In the genomic region with DNA sequence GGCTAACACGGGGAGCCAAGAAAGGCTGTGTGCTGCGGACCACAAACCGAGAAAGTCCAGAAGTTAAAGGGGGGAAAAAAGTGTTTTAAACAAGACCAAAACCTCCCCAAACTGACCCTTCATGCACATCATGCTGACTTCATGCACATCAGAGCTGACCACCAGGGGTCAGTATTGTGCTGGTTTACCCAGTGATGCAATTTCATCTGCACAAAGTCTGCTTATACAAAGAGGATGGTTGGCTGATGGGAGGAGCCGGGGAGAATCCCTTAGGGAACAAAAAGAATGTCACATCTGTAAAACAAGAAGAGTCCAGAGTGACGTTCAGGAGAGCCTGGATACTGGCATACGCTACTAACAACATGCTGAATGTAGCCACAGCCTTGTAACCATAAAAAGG, we compare ENCODE assay signal across 8 mouse cellular contexts. TPM values are rescaled to one million over a fixed set of nuclear protein-coding genes. Genes with fewer than 3 reads are reported as not detected.
A peak's percentile ranks its signal among the peaks of the same experiment; 100 is the strongest.
DNase-seq lines count a peak whose midpoint lies in the region; ATAC-seq and TF ChIP-seq lines count a peak whose summit lies in the region.

No protein-coding gene starts in this region.

- DNase-seq in heart, adult 11 months: peak; percentile 92
- DNase-seq in brain, adult 2 months (ENCODE audit: low read depth, low spot score): peak; percentile 87
- peak; percentile 90 for DNase-seq in forebrain, embryonic 11.5 days (ENCODE audit: low spot score)
- peak; percentile 58 to 78 for DNase-seq in left cerebral cortex, postnatal 10 days (ENCODE audit: extremely low spot score in 1 of 2, low spot score in 2 of 2)
- DNase-seq in mesoderm, embryonic 11.5 days (ENCODE audit: low read depth, low spot score): peak; percentile 89
- peak; percentile 63 to 80 for DNase-seq in spleen, adult 2 months (ENCODE audit: low read depth in 1 of 2, low spot score in 2 of 2)

- H3K27ac ChIP-seq in heart, embryonic 11.5 days (ENCODE audit: low read depth, low read length): no peak overlapping the region
- no peak overlapping the region for H3K27ac ChIP-seq in forebrain, embryonic 11.5 days (ENCODE audit: low read depth, low read length)
- no peak overlapping the region for H3K27ac ChIP-seq in spleen, adult 2 months (ENCODE audit: insufficient read depth, low read length)

- no peaks in the 10 kb centered on the region for H3K4me1 ChIP-seq in heart, embryonic 11.5 days (ENCODE audit: control insufficient read depth, insufficient read depth, low read length)
- no peaks in the 10 kb centered on the region for H3K4me1 ChIP-seq in forebrain, embryonic 11.5 days (replicated peaks; ENCODE audit: control insufficient read depth, insufficient read depth, low read length)
- H3K4me1 ChIP-seq in spleen, adult 2 months (ENCODE audit: control insufficient read depth, insufficient read depth, insufficient read length): no peaks in the 10 kb centered on the region; the same call in 1 of the 2 replicates

- no peak overlapping the region for H3K4me2 ChIP-seq in heart, embryonic 11.5 days
- H3K4me2 ChIP-seq in forebrain, embryonic 11.5 days (ENCODE audit: low read depth, low read length, severe bottlenecking): no peak overlapping the region

- H3K4me3 ChIP-seq in heart, embryonic 11.5 days (ENCODE audit: low read depth, low read length): no peak overlapping the region
- no peak overlapping the region for H3K4me3 ChIP-seq in forebrain, embryonic 11.5 days (ENCODE audit: low read depth, low read length)
- H3K4me3 ChIP-seq in spleen, adult 2 months (ENCODE audit: extremely low read depth, insufficient read depth, insufficient read length): no peak overlapping the region

- peak; percentile 88; the same call in 1 of the 2 replicates for TF ChIP-seq CTCF in spleen, adult 2 months (IDR thresholded peaks at IDR 0.05; ENCODE audit: extremely low read depth, insufficient read depth, insufficient read length, insufficient replicate concordance)

- 23% methylated on average over 6 of the region's 6 CpGs for WGBS in heart, embryonic 11.5 days (ENCODE audit: insufficient replicate concordance)
- 29% methylated on average over 6 of the region's 6 CpGs for WGBS in forebrain, embryonic 11.5 days
- WGBS in spleen, adult 2 months: 29% methylated on average over 6 of the region's 6 CpGs

- intact Hi-C loops in left cerebral cortex, postnatal 10 days (cut with DNase I): loop anchor here (2.0 to 5.0 kb wide), 2 partner anchors 62 to 132 kb away; partner anchors contain the start of gene Nfya

- no peak overlapping the region for H3K9ac ChIP-seq in heart, embryonic 11.5 days (ENCODE audit: low read depth, low read length)
- H3K9ac ChIP-seq in forebrain, embryonic 11.5 days (ENCODE audit: low read length): no peak overlapping the region

- ATAC-seq in heart, embryonic 11.5 days (replicated peaks; ENCODE audit: insufficient number of reproducible peaks, low FRiP score, low TSS enrichment): no peak
- ATAC-seq in forebrain, embryonic 11.5 days (replicated peaks; ENCODE audit: low FRiP score): peak; percentile 63
- ATAC-seq in hematopoietic stem cell, adult 5-6 weeks (replicated peaks in 1 of 2; ENCODE audit: insufficient read depth in 1 of 2, low FRiP score in 2 of 2, low TSS enrichment in 1 of 2, low read depth in 1 of 2, poor library complexity in 2 of 2, severe bottlenecking in 2 of 2): peak; percentile 51 to 76; a peak in 2 of 4 replicates

- H3K36me3 ChIP-seq in heart, embryonic 11.5 days (ENCODE audit: control insufficient read depth, insufficient read depth, low read length): no peaks in the 10 kb centered on the region
- H3K36me3 ChIP-seq in forebrain, embryonic 11.5 days (ENCODE audit: control insufficient read depth, insufficient read depth, low read length): no peaks in the 10 kb centered on the region
- H3K36me3 ChIP-seq in spleen, adult 2 months (ENCODE audit: control insufficient read depth, insufficient read depth, low read length): no peaks in the 10 kb centered on the region

- no peaks in the 10 kb centered on the region for H3K9me3 ChIP-seq in heart, embryonic 11.5 days (replicated peaks; ENCODE audit: control insufficient read depth, low read length)
- no peaks in the 10 kb centered on the region for H3K9me3 ChIP-seq in forebrain, embryonic 11.5 days (ENCODE audit: control insufficient read depth, low read length)

- no peaks in the 10 kb centered on the region for H3K27me3 ChIP-seq in heart, embryonic 11.5 days (ENCODE audit: control insufficient read depth, insufficient read depth, low read length)
- no peaks in the 10 kb centered on the region for H3K27me3 ChIP-seq in forebrain, embryonic 11.5 days (ENCODE audit: control insufficient read depth, insufficient read depth, low read length)
- H3K27me3 ChIP-seq in spleen, adult 2 months (ENCODE audit: control insufficient read depth, insufficient read depth, low read length): no peaks in the 10 kb centered on the region

- no peak for TF ChIP-seq POLR2A in spleen, adult 2 months (IDR thresholded peaks at IDR 0.05; ENCODE audit: low read depth, low read length)

RNA-seq across cellular contexts. Expression of gene Treml4, which starts 10.8 kb away (rescaled TPM):
- polyA plus RNA-seq in heart, embryonic 11.5 days (2014; fragmentation: Nextera tagmentation; extraction: Ambion mirVana): 0.69 and 0.79 TPM in 2 replicates
- not detected in 2 replicates for polyA plus RNA-seq in forebrain, embryonic 11.5 days (2014; fragmentation: Nextera tagmentation; extraction: Ambion mirVana)
- total RNA-seq in hematopoietic stem cell, adult 5-6 weeks (2017): 0.56 TPM in 1 of 2 replicates, not detected in the other
- not detected for total RNA-seq in left cerebral cortex, postnatal 10 days (2021)
- 50.3 and 50.6 TPM in 2 replicates for polyA plus RNA-seq in spleen, adult 2 months (2012; rRNA removed)

RNA-seq across cellular contexts. Expression of gene Treml2, which starts 24.4 kb away (rescaled TPM):
- polyA plus RNA-seq in heart, embryonic 11.5 days (2014; fragmentation: Nextera tagmentation; extraction: Ambion mirVana): 0.66 and 0.79 TPM in 2 replicates
- polyA plus RNA-seq in forebrain, embryonic 11.5 days (2014; fragmentation: Nextera tagmentation; extraction: Ambion mirVana): 0.20 and 0.51 TPM in 2 replicates
- total RNA-seq in hematopoietic stem cell, adult 5-6 weeks (2017): 102 TPM in 2 replicates
- total RNA-seq in left cerebral cortex, postnatal 10 days (2021): under 1 TPM; 0.36 to 0.51 TPM
- polyA plus RNA-seq in spleen, adult 2 months (2012; rRNA removed): 56.4 and 66.7 TPM in 2 replicates

RNA-seq across cellular contexts. Expression of gene Trem3, which starts 27.3 kb away (rescaled TPM):
- not detected in 2 replicates for polyA plus RNA-seq in heart, embryonic 11.5 days (2014; fragmentation: Nextera tagmentation; extraction: Ambion mirVana)
- not detected in 2 replicates for polyA plus RNA-seq in forebrain, embryonic 11.5 days (2014; fragmentation: Nextera tagmentation; extraction: Ambion mirVana)
- 7.2 and 34.1 TPM in 2 replicates for total RNA-seq in hematopoietic stem cell, adult 5-6 weeks (2017)
- total RNA-seq in left cerebral cortex, postnatal 10 days (2021): 1 to 10 TPM in 1 of 2 experiments, under 1 TPM in 1; 0.85 to 1.2 TPM
- 1.8 and 2.2 TPM in 2 replicates for polyA plus RNA-seq in spleen, adult 2 months (2012; rRNA removed)

RNA-seq across cellular contexts. Expression of gene B430306N03Rik, which starts 41.1 kb away (rescaled TPM):
- 0.30 TPM in 1 of 2 replicates, not detected in the other for polyA plus RNA-seq in heart, embryonic 11.5 days (2014; fragmentation: Nextera tagmentation; extraction: Ambion mirVana)
- polyA plus RNA-seq in forebrain, embryonic 11.5 days (2014; fragmentation: Nextera tagmentation; extraction: Ambion mirVana): 0.25 TPM in 1 of 2 replicates, not detected in the other
- total RNA-seq in hematopoietic stem cell, adult 5-6 weeks (2017): 4.2 and 4.9 TPM in 2 replicates
- not detected for total RNA-seq in left cerebral cortex, postnatal 10 days (2021)
- polyA plus RNA-seq in spleen, adult 2 months (2012; rRNA removed): 9.1 and 11.5 TPM in 2 replicates

RNA-seq across cellular contexts. Expression of gene Trem1, which starts 42.3 kb away (rescaled TPM):
- 0.13 and 0.20 TPM in 2 replicates for polyA plus RNA-seq in heart, embryonic 11.5 days (2014; fragmentation: Nextera tagmentation; extraction: Ambion mirVana)
- 0.12 TPM in 1 of 2 replicates, not detected in the other for polyA plus RNA-seq in forebrain, embryonic 11.5 days (2014; fragmentation: Nextera tagmentation; extraction: Ambion mirVana)
- total RNA-seq in hematopoietic stem cell, adult 5-6 weeks (2017): 7.4 and 13.9 TPM in 2 replicates
- not detected for total RNA-seq in left cerebral cortex, postnatal 10 days (2021)
- polyA plus RNA-seq in spleen, adult 2 months (2012; rRNA removed): 0.68 and 0.77 TPM in 2 replicates

Comparison
In these comparisons a context has a peak if more than half of its experiments do, and no peak if none do; other contexts are left out.
1. RNA of gene Treml4, which starts 10.8 kb away (polyA plus RNA-seq): 50.3 to 50.6 TPM in spleen, adult 2 months; 0.69 to 0.79 TPM in heart, embryonic 11.5 days and not detected in forebrain, embryonic 11.5 days; every median in the first group is over 10 times any median in the second.
2. RNA of gene Treml2, which starts 24.4 kb away (polyA plus RNA-seq): 56.4 to 66.7 TPM in spleen, adult 2 months; 0.66 to 0.79 TPM in heart, embryonic 11.5 days and 0.20 to 0.51 TPM in forebrain, embryonic 11.5 days; every median in the first group is over 10 times any median in the second.
3. Peak in every context shown above with its lines, with median percentiles within 50 percentile points of each other: DNase-seq.